Mouse (Mus musculus) midbrain, embryonic 12.5 days (tissue): ENCODE results near the gene Frmd3. TPM values are rescaled to one million over a fixed set of nuclear protein-coding genes. Genes with fewer than 3 reads are reported as not detected.

ENCODE experiments used
- ATAC-seq: fragments of 200-750 bp; cut with Nextera tagmentation; 2 replicates; pipeline ENCODE4 v1.8.0; 2017; ENCODE audit warnings: low read depth, moderate TSS enrichment, moderate library complexity; ENCODE audit not compliant: low FRiP score
- H3K27ac ChIP-seq: fragments of 300-500 bp; sonication (generic); replicated peaks from 2 replicates; pipeline ENCODE4 v1.5.1; 2016; ENCODE audit warnings: mild to moderate bottlenecking
- H3K27me3 ChIP-seq: fragments of 300-500 bp; sonication (generic); 2 replicates; pipeline ENCODE4 v1.6.1; 2016; ENCODE audit warnings: mild to moderate bottlenecking
- H3K36me3 ChIP-seq: fragments of 300-500 bp; sonication (generic); 2 replicates; pipeline ENCODE4 v1.6.1; 2016
- H3K4me1 ChIP-seq: fragments of 300-500 bp; sonication (generic); 2 replicates; pipeline ENCODE4 v1.6.1; 2016
- H3K4me2 ChIP-seq: fragments of 300-500 bp; sonication (generic); replicated peaks from 2 replicates; pipeline ENCODE4 v1.6.1; 2016; ENCODE audit warnings: mild to moderate bottlenecking, moderate library complexity
- H3K4me3 ChIP-seq: fragments of 300-500 bp; sonication (generic); 2 replicates; pipeline ENCODE4 v1.5.1; 2016; ENCODE audit warnings: mild to moderate bottlenecking
- H3K9ac ChIP-seq: fragments of 300-500 bp; sonication (generic); replicated peaks from 2 replicates; pipeline ENCODE4 v1.6.1; 2016; ENCODE audit warnings: mild to moderate bottlenecking, moderate library complexity
- H3K9me3 ChIP-seq: fragments of 300-500 bp; sonication (generic); 2 replicates; pipeline ENCODE4 v1.6.1; 2016; ENCODE audit warnings: mild to moderate bottlenecking
- WGBS: fragments of 180-500 bp; shearing (Covaris S2); methylation state at CpG from one replicate; pipeline ENCODE4 v1.1.7; 2016; 5-methylcytosine and 5-hydroxymethylcytosine counted together
- polyA plus RNA-seq: library from polyadenylated mRNA; unstranded; fragments of >200 nt; fragmentation: Nextera tagmentation; extraction: Ambion mirVana; gene quantifications from 2 replicates; pipeline ENCODE4 v1.2.1, GENCODE M21; 2016

Gene Frmd3
- 7.4 and 7.9 TPM in 2 replicates for polyA plus RNA-seq

- WGBS = under 1% methylated on average over 56 of the region's 56 CpGs
- Histone ChIP-seq H3K4me2 (peak within 1 kb of the TSS; percentile 85), H3K36me3 (no peaks in the 10 kb centered on the region), H3K9me3 (no peaks in the 10 kb centered on the region), H3K27ac (peak within 1 kb of the TSS; percentile 85), H3K9ac (peak within 1 kb of the TSS; percentile 72), H3K4me1 (peaks cover 6% of the 10 kb centered on the region), H3K4me3 (peak within 1 kb of the TSS; percentile 61), H3K27me3 (peaks cover 7% of the 10 kb centered on the region)
- peak; percentile 95 for ATAC-seq
Observed at GRCm38 (mm10) chr4:74013211-74014047, at the start of gene Frmd3. Gene Frmd3 (plus strand): TSS chr4:74013442.

- ATAC-seq = no peak
Observed at GRCm38 (mm10) chr4:73980454-73980853, 32.8 kb upstream of the Frmd3 start.

GRCm38 (mm10) chr4:74012277-74012676 lies 965 bp upstream of the Frmd3 start:
- 53% methylated on average over 3 of the region's 3 CpGs for WGBS
- H3K4me3 ChIP-seq = peak overlapping the region; percentile 61; the same call in 1 of the 2 replicates
- peak overlapping the region; percentile 85 for H3K4me2 ChIP-seq
- H3K9ac ChIP-seq = no peak overlapping the region
- no peaks in the 10 kb centered on the region for H3K36me3 ChIP-seq
- no peaks in the 10 kb centered on the region for H3K9me3 ChIP-seq
- H3K27me3 ChIP-seq = peaks cover 7% of the 10 kb centered on the region
- H3K27ac ChIP-seq = no peak overlapping the region; the same call in 1 of the 2 replicates
- ATAC-seq = no peak
- peaks cover 6% of the 10 kb centered on the region for H3K4me1 ChIP-seq

More at GRCm38 (mm10) chr4:73980454-73980853, 32.8 kb upstream of the Frmd3 start:
- no peak overlapping the region for H3K4me3 ChIP-seq
- no peaks in the 10 kb centered on the region for H3K9me3 ChIP-seq
- H3K27me3 ChIP-seq = no peaks in the 10 kb centered on the region
- no peaks in the 10 kb centered on the region for H3K36me3 ChIP-seq
- no peak overlapping the region for H3K4me2 ChIP-seq
- H3K9ac ChIP-seq = no peak overlapping the region
- no peaks in the 10 kb centered on the region for H3K4me1 ChIP-seq
- H3K27ac ChIP-seq = no peak overlapping the region
- 90% methylated on average over 3 of the region's 3 CpGs for WGBS

GRCm38 (mm10) chr4:74012700-74013099 lies 542 bp upstream of the Frmd3 start:
- 50% methylated on average over 4 of the region's 4 CpGs for WGBS
- H3K9me3 ChIP-seq = no peaks in the 10 kb centered on the region
- peak overlapping the region; percentile 72 for H3K9ac ChIP-seq
- H3K27me3 ChIP-seq = peaks cover 7% of the 10 kb centered on the region
- H3K4me3 ChIP-seq = peak overlapping the region; percentile 61
- H3K27ac ChIP-seq = peak overlapping the region; percentile 85
- H3K36me3 ChIP-seq = no peaks in the 10 kb centered on the region
- H3K4me1 ChIP-seq = peaks cover 6% of the 10 kb centered on the region
- peak overlapping the region; percentile 85 for H3K4me2 ChIP-seq
- peak; percentile 3 for ATAC-seq

GRCm38 (mm10) chr4:74014048-74014500 lies 832 bp downstream of the Frmd3 start:
- H3K4me2 ChIP-seq = peak overlapping the region; percentile 85
- H3K9ac ChIP-seq = peak overlapping the region; percentile 72
- no peaks in the 10 kb centered on the region for H3K36me3 ChIP-seq
- peak overlapping the region; percentile 85; the same call in 1 of the 2 replicates for H3K27ac ChIP-seq
- WGBS = 6% methylated on average over 11 of the region's 11 CpGs
- H3K4me3 ChIP-seq = peak overlapping the region; percentile 61
- no peaks in the 10 kb centered on the region for H3K9me3 ChIP-seq
- H3K27me3 ChIP-seq = peaks cover 7% of the 10 kb centered on the region
- peaks cover 6% of the 10 kb centered on the region for H3K4me1 ChIP-seq
- no peak for ATAC-seq

- ATAC-seq = no peak
- H3K4me2 ChIP-seq = no peak overlapping the region
- H3K27me3 ChIP-seq = no peaks in the 10 kb centered on the region
- H3K36me3 ChIP-seq = no peaks in the 10 kb centered on the region
- no peaks in the 10 kb centered on the region for H3K4me1 ChIP-seq
- no peak overlapping the region for H3K4me3 ChIP-seq
- 72% methylated on average over 2 of the region's 2 CpGs for WGBS
- H3K9ac ChIP-seq = no peak overlapping the region
- H3K9me3 ChIP-seq = no peaks in the 10 kb centered on the region
- H3K27ac ChIP-seq = no peak overlapping the region
Observed at GRCm38 (mm10) chr4:74020084-74020483, 6.8 kb downstream of the Frmd3 start.

- Histone ChIP-seq H3K4me1 (no peaks in the 10 kb centered on the region), H3K36me3 (no peaks in the 10 kb centered on the region), H3K9me3 (no peaks in the 10 kb centered on the region), H3K27ac (no peak overlapping the region), H3K27me3 (no peaks in the 10 kb centered on the region), H3K4me3 (no peak overlapping the region), H3K4me2 (no peak overlapping the region), H3K9ac (no peak overlapping the region)
- no peak for ATAC-seq
Observed at GRCm38 (mm10) chr4:74043226-74043625, 30.0 kb downstream of the Frmd3 start.

- no peak for ATAC-seq
- Histone ChIP-seq H3K4me3 (no peak overlapping the region), H3K9me3 (no peaks in the 10 kb centered on the region), H3K4me1 (no peaks in the 10 kb centered on the region), H3K27me3 (no peaks in the 10 kb centered on the region), H3K36me3 (no peaks in the 10 kb centered on the region), H3K9ac (no peak overlapping the region), H3K4me2 (no peak overlapping the region), H3K27ac (no peak overlapping the region)
- 64% methylated on average over 1 of the region's 1 CpGs for WGBS
Observed at GRCm38 (mm10) chr4:74051692-74052091, 38.5 kb downstream of the Frmd3 start.

GRCm38 (mm10) chr4:74076727-74077126 lies 63.5 kb downstream of the Frmd3 start:
- 38% methylated on average over 2 of the region's 2 CpGs for WGBS
- Histone ChIP-seq H3K27me3 (no peaks in the 10 kb centered on the region), H3K4me2 (no peak overlapping the region), H3K36me3 (no peaks in the 10 kb centered on the region), H3K27ac (no peak overlapping the region), H3K4me3 (no peak overlapping the region), H3K9me3 (no peaks in the 10 kb centered on the region), H3K4me1 (no peaks in the 10 kb centered on the region), H3K9ac (no peak overlapping the region)
- ATAC-seq = no peak

- Histone ChIP-seq H3K4me3 (no peak overlapping the region), H3K27me3 (no peaks in the 10 kb centered on the region), H3K36me3 (no peaks in the 10 kb centered on the region), H3K4me2 (no peak overlapping the region), H3K9me3 (no peaks in the 10 kb centered on the region), H3K27ac (no peak overlapping the region), H3K4me1 (no peaks in the 10 kb centered on the region), H3K9ac (no peak overlapping the region)
- ATAC-seq = no peak
- whole genome bisulfite sequencing = 80% methylated on average over 3 of the region's 3 CpGs
Observed at GRCm38 (mm10) chr4:74110816-74111215, 97.6 kb downstream of the Frmd3 start.

GRCm38 (mm10) chr4:74191528-74191927 lies 178.3 kb downstream of the Frmd3 start:
- H3K4me1 ChIP-seq = no peaks in the 10 kb centered on the region
- no peak overlapping the region for H3K4me2 ChIP-seq
- H3K4me3 ChIP-seq = no peak overlapping the region
- no peak overlapping the region for H3K9ac ChIP-seq
- H3K36me3 ChIP-seq = no peaks in the 10 kb centered on the region
- H3K27ac ChIP-seq = no peak overlapping the region
- no peaks in the 10 kb centered on the region for H3K27me3 ChIP-seq
- H3K9me3 ChIP-seq = no peaks in the 10 kb centered on the region
- no peak for ATAC-seq

GRCm38 (mm10) chr4:74201281-74201811 lies 188.1 kb downstream of the Frmd3 start:
- no peak overlapping the region for H3K9ac ChIP-seq
- no peak for ATAC-seq
- no peaks in the 10 kb centered on the region for H3K9me3 ChIP-seq
- H3K4me1 ChIP-seq = no peaks in the 10 kb centered on the region
- H3K27me3 ChIP-seq = no peaks in the 10 kb centered on the region
- no peaks in the 10 kb centered on the region for H3K36me3 ChIP-seq
- no peak overlapping the region for H3K4me3 ChIP-seq
- no peak overlapping the region for H3K27ac ChIP-seq
- H3K4me2 ChIP-seq = no peak overlapping the region
